Mouse (Mus musculus): Measurements from ENCODE around the gene Pgam2. TPM values are rescaled to one million over a fixed set of nuclear protein-coding genes. Genes with fewer than 3 reads are reported as not detected.

Gene Pgam2
- polyA plus RNA-seq, 1 experiment from 2014 or later, result 3.1 TPM

DNA sequence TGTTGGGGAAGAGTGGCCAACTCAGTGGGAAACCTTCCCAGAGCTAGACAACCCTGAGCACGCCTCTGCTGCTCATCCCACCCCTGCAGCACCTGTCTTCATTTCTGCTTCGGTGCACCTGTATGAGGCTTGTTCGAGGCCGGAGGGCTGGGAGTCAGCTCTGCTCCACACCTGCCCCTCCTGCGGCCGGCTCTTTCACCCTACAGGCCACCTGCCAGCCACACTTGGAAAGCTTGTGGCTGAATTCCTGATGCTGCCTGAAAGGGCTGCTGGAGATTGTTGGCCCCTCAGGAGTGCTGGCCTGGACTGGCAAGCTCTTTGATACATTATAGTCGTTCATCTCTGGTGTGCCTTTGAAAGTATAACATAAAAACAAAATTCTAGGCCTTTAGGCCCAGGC lies 36.8 kb upstream of the Pgam2 start:
- ATAC-seq, result no peak
- Histone ChIP-seq H3K36me3 (ENCODE audit: control insufficient read depth, insufficient read depth, low read length) (no peaks in the 10 kb centered on the region), H3K9me3 (replicated peaks; ENCODE audit: control insufficient read depth, low read length, poor library complexity, severe bottlenecking) (no peaks in the 10 kb centered on the region), H3K9ac (ENCODE audit: low read depth, low read length) (no peak overlapping the region), H3K4me2 (ENCODE audit: low read length) (no peak overlapping the region), H3K27me3 (ENCODE audit: control insufficient read depth, insufficient read depth, low read depth, low read length) (no peaks in the 10 kb centered on the region), H3K4me3 (ENCODE audit: low read depth, low read length) (no peak overlapping the region), H3K4me1 (ENCODE audit: control insufficient read depth, insufficient read depth, low read length) (peaks cover 4% of the 10 kb centered on the region; the same call in 1 of the 2 replicates), H3K27ac (ENCODE audit: low read length) (no peak overlapping the region)
- WGBS, result 76% methylated on average over 7 of the region's 7 CpGs

- Histone ChIP-seq H3K36me3 (ENCODE audit: control insufficient read depth, insufficient read depth, low read length) (no peaks in the 10 kb centered on the region), H3K27ac (ENCODE audit: low read length) (peak within 1 kb of the TSS; percentile 77), H3K27me3 (ENCODE audit: control insufficient read depth, insufficient read depth, low read depth, low read length) (no peaks in the 10 kb centered on the region), H3K4me1 (ENCODE audit: control insufficient read depth, insufficient read depth, low read length) (peaks cover 4% of the 10 kb centered on the region; the same call in 1 of the 2 replicates), H3K4me2 (ENCODE audit: low read length) (peak within 1 kb of the TSS; percentile 92), H3K9ac (ENCODE audit: low read depth, low read length) (peak within 1 kb of the TSS; percentile 84), H3K9me3 (replicated peaks; ENCODE audit: control insufficient read depth, low read length, poor library complexity, severe bottlenecking) (no peaks in the 10 kb centered on the region), H3K4me3 (ENCODE audit: low read depth, low read length) (peak within 1 kb of the TSS; percentile 60)
- WGBS, result under 1% methylated on average over 63 of the region's 63 CpGs
- peak; percentile 95 for ATAC-seq
Observed at GRCm38 (mm10) chr11:5837251-5838246, 34.0 kb upstream of the Pgam2 start, which contains the start of gene Polm. Gene Polm (minus strand): TSS chr11:5838016.

GRCm38 (mm10) chr11:5836126-5836525 lies 32.6 kb upstream of the Pgam2 start:
- H3K9me3 ChIP-seq (replicated peaks; ENCODE audit: control insufficient read depth, low read length, poor library complexity, severe bottlenecking), result no peaks in the 10 kb centered on the region
- WGBS, result 50% methylated on average over 1 of the region's 1 CpGs
- no peak overlapping the region for H3K27ac ChIP-seq (ENCODE audit: low read length)
- no peak overlapping the region for H3K4me2 ChIP-seq (ENCODE audit: low read length)
- no peak overlapping the region for H3K9ac ChIP-seq (ENCODE audit: low read depth, low read length)
- H3K27me3 ChIP-seq (ENCODE audit: control insufficient read depth, insufficient read depth, low read depth, low read length), result no peaks in the 10 kb centered on the region
- peaks cover 4% of the 10 kb centered on the region; the same call in 1 of the 2 replicates for H3K4me1 ChIP-seq (ENCODE audit: control insufficient read depth, insufficient read depth, low read length)
- ATAC-seq, result no peak
- H3K4me3 ChIP-seq (ENCODE audit: low read depth, low read length), result no peak overlapping the region
- no peaks in the 10 kb centered on the region for H3K36me3 ChIP-seq (ENCODE audit: control insufficient read depth, insufficient read depth, low read length)

DNA sequence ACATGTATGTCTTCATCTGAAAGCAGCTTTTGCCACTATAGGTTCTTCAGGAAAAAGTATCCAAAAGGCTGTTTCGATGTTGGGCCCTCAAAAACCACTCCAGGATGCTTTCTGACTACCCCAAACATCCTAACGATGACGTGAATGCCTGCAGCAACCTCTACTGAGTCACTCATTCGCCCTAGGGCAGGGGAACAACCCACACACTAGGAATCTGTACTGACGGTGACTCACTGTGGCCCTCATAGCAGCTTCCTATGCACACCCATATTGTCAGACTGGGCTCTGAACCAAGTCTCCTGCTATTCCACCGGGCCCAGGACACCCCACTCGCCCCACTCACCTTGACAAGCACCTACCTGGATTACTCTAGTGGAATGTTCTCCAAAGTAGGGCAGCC lies 31.5 kb upstream of the Pgam2 start:
- no peak for ATAC-seq
- Histone ChIP-seq H3K4me1 (ENCODE audit: control insufficient read depth, insufficient read depth, low read length) (peaks cover 4% of the 10 kb centered on the region; the same call in 1 of the 2 replicates), H3K9me3 (replicated peaks; ENCODE audit: control insufficient read depth, low read length, poor library complexity, severe bottlenecking) (no peaks in the 10 kb centered on the region), H3K27me3 (ENCODE audit: control insufficient read depth, insufficient read depth, low read depth, low read length) (no peaks in the 10 kb centered on the region), H3K9ac (ENCODE audit: low read depth, low read length) (no peak overlapping the region), H3K27ac (ENCODE audit: low read length) (no peak overlapping the region), H3K4me3 (ENCODE audit: low read depth, low read length) (no peak overlapping the region), H3K36me3 (ENCODE audit: control insufficient read depth, insufficient read depth, low read length) (0 out of 2 replicates have a peak, but pooled peaks cover 3% of the 10 kb centered on the region), H3K4me2 (ENCODE audit: low read length) (no peak overlapping the region)
- WGBS, result 93% methylated on average over 7 of the region's 7 CpGs

- H3K4me3 ChIP-seq (ENCODE audit: low read depth, low read length), result no peak overlapping the region
- ATAC-seq, result no peak
Observed at GRCm38 (mm10) chr11:5834506-5834905, 31.0 kb upstream of the Pgam2 start.

GRCm38 (mm10) chr11:5829327-5829726 lies 25.8 kb upstream of the Pgam2 start:
- H3K4me1 ChIP-seq (ENCODE audit: control insufficient read depth, insufficient read depth, low read length), result no peaks in the 10 kb centered on the region
- H3K4me3 ChIP-seq (ENCODE audit: low read depth, low read length), result no peak overlapping the region
- no peaks in the 10 kb centered on the region for H3K9me3 ChIP-seq (replicated peaks; ENCODE audit: control insufficient read depth, low read length, poor library complexity, severe bottlenecking)
- 94% methylated on average over 12 of the region's 12 CpGs for WGBS
- no peak overlapping the region for H3K27ac ChIP-seq (ENCODE audit: low read length)
- H3K27me3 ChIP-seq (ENCODE audit: control insufficient read depth, insufficient read depth, low read depth, low read length), result no peaks in the 10 kb centered on the region
- no peak overlapping the region for H3K9ac ChIP-seq (ENCODE audit: low read depth, low read length)
- peaks cover 8% of the 10 kb centered on the region for H3K36me3 ChIP-seq (ENCODE audit: control insufficient read depth, insufficient read depth, low read length)
- H3K4me2 ChIP-seq (ENCODE audit: low read length), result no peak overlapping the region
- ATAC-seq, result no peak

More at GRCm38 (mm10) chr11:5834506-5834905, 31.0 kb upstream of the Pgam2 start:
- H3K36me3 ChIP-seq (ENCODE audit: control insufficient read depth, insufficient read depth, low read length), result 0 out of 2 replicates have a peak, but pooled peaks cover 3% of the 10 kb centered on the region
- no peak overlapping the region for H3K4me2 ChIP-seq (ENCODE audit: low read length)
- peaks cover 4% of the 10 kb centered on the region; the same call in 1 of the 2 replicates for H3K4me1 ChIP-seq (ENCODE audit: control insufficient read depth, insufficient read depth, low read length)
- H3K27me3 ChIP-seq (ENCODE audit: control insufficient read depth, insufficient read depth, low read depth, low read length), result no peaks in the 10 kb centered on the region
- no peaks in the 10 kb centered on the region for H3K9me3 ChIP-seq (replicated peaks; ENCODE audit: control insufficient read depth, low read length, poor library complexity, severe bottlenecking)
- no peak overlapping the region for H3K27ac ChIP-seq (ENCODE audit: low read length)
- WGBS, result 92% methylated on average over 9 of the region's 9 CpGs
- H3K9ac ChIP-seq (ENCODE audit: low read depth, low read length), result no peak overlapping the region

GRCm38 (mm10) chr11:5828509-5829191 lies 25.1 kb upstream of the Pgam2 start:
- peaks cover 8% of the 10 kb centered on the region for H3K36me3 ChIP-seq (ENCODE audit: control insufficient read depth, insufficient read depth, low read length)

GRCm38 (mm10) chr11:5827931-5828330 lies 24.4 kb upstream of the Pgam2 start:
- WGBS, result 91% methylated on average over 5 of the region's 5 CpGs
- no peak for ATAC-seq
- no peaks in the 10 kb centered on the region for H3K27me3 ChIP-seq (ENCODE audit: control insufficient read depth, insufficient read depth, low read depth, low read length)

More at GRCm38 (mm10) chr11:5828509-5829191, 25.1 kb upstream of the Pgam2 start:
- no peaks in the 10 kb centered on the region for H3K9me3 ChIP-seq (replicated peaks; ENCODE audit: control insufficient read depth, low read length, poor library complexity, severe bottlenecking)
- ATAC-seq, result no peak
- H3K4me3 ChIP-seq (ENCODE audit: low read depth, low read length), result no peak overlapping the region
- no peaks in the 10 kb centered on the region for H3K27me3 ChIP-seq (ENCODE audit: control insufficient read depth, insufficient read depth, low read depth, low read length)
- H3K4me2 ChIP-seq (ENCODE audit: low read length), result no peak overlapping the region
- H3K9ac ChIP-seq (ENCODE audit: low read depth, low read length), result no peak overlapping the region
- no peak overlapping the region for H3K27ac ChIP-seq (ENCODE audit: low read length)
- no peaks in the 10 kb centered on the region for H3K4me1 ChIP-seq (ENCODE audit: control insufficient read depth, insufficient read depth, low read length)
- WGBS, result 93% methylated on average over 11 of the region's 11 CpGs

More at GRCm38 (mm10) chr11:5827931-5828330, 24.4 kb upstream of the Pgam2 start:
- Histone ChIP-seq H3K27ac (ENCODE audit: low read length) (no peak overlapping the region), H3K9me3 (replicated peaks; ENCODE audit: control insufficient read depth, low read length, poor library complexity, severe bottlenecking) (no peaks in the 10 kb centered on the region), H3K9ac (ENCODE audit: low read depth, low read length) (no peak overlapping the region), H3K4me2 (ENCODE audit: low read length) (no peak overlapping the region), H3K4me3 (ENCODE audit: low read depth, low read length) (no peak overlapping the region), H3K36me3 (ENCODE audit: control insufficient read depth, insufficient read depth, low read length) (peaks cover 8% of the 10 kb centered on the region), H3K4me1 (ENCODE audit: control insufficient read depth, insufficient read depth, low read length) (no peaks in the 10 kb centered on the region)

Data from midbrain, embryonic 16.5 days (tissue).